Mouse (Mus musculus): ENCODE measurements around the gene Aacs.

- TF ChIP-seq CTCF (IDR thresholded peaks at IDR 0.05; ENCODE audit: low read depth), result no peak
- no peak for TF ChIP-seq EP300 (IDR thresholded peaks at IDR 0.05; ENCODE audit: low read depth)
Observed at GRCm38 (mm10) chr5:125448026-125448425, 27.6 kb upstream of the Aacs start.

Measured in heart, postnatal 0 days (tissue).